Mouse (Mus musculus) brain, embryonic 14.5 days (tissue): ENCODE data around the gene Clec4f.

Experiments used
- CTCF ChIP-seq: fragments of 200-500 bp; IDR thresholded peaks from 2 replicates; pipeline ENCODE4 v1.5.1; 2012; ENCODE audit warnings: inconsistent platforms, mild to moderate bottlenecking, moderate library complexity, borderline replicate concordance; ENCODE audit not compliant: insufficient read depth, insufficient read length; ENCODE audit errors: extremely low read depth
- POLR2A ChIP-seq: fragments of 200-500 bp; IDR thresholded peaks from 2 replicates; pipeline ENCODE4 v1.6.1; 2012; ENCODE audit warnings: mild to moderate bottlenecking, inconsistent platforms, borderline replicate concordance; ENCODE audit not compliant: poor library complexity, insufficient read depth, insufficient read length, severe bottlenecking; ENCODE audit errors: extremely low read depth

DNA sequence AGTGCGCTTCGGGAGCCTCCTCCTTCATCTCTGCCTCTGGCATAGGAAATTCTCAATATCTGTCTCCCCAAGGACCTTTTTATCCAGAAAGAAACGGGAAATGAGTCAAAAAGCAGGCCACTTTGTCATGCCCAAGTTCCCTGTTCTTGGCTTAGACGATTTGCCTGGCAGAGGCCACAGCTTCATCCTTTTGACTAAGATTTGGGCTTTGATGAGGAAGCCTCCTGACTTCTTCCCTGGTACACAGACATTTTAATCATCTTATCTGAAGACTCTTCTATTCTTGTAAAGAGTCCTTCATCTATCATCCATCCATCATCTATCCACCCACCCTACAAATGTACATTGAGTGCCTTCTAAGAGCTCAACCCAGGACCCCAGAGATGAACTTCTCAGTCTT lies 21.8 kb upstream of the Clec4f start, which contains the start of gene Cd207:
- TF ChIP-seq POLR2A: no peak
- TF ChIP-seq CTCF: no peak
